Mouse (Mus musculus) lung, postnatal 14 days (tissue): ENCODE results near the gene Nubp1.

Source experiments
- DNase-seq: peaks from one replicate; pipeline ENCODE4 v3.0.0; 2021

Nubp1 gene

DNA sequence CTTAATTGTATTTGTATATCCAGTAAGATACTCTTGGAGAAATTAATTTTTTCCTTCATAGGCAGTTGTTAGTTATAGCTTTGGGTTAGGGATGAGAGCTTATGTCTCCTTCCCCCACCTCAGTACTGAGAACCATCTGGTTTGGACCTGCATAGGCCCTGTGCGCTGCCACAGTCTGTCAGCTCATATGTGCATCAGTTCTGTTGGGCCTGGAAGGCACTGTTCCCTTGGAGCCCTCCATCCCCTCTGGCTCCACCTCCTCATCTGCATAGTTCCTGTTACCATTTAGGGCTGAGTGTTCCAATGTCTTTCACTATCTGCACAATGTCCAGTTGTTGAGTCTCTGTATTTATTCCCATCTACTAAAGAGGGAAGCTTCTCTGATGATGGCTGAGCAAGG lies 56.5 kb downstream of the Nubp1 start:
- no peak for DNase-seq

DNA sequence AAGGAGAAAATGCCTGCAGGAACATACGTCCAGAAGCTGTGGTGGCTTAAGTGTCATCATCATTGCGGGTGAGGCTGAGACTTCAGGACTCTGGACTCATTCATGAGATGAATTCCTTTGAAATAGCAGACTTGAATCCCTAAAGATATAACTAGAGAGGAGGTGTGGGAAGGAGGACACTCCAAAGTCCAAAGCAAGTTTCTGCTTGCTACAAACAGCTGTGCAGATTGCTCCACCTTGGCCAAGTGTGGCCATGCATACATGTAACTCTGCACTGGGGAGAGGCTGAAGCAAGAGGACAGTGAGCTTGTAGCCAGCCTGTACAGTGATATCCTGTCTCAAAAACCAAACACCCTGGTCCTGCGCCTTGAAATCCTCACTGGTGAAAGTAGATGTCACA lies 60.2 kb downstream of the Nubp1 start:
- DNase-seq = no peak
